Mouse (Mus musculus) MEL (cell line): ENCODE measurements around the gene Rasd2.

Experiments
- CTCF ChIP-seq, 3 experiments: IDR thresholded peaks in 2 of 3; conservative IDR thresholded peaks in 1 of 3; 2 replicates each; pipeline ENCODE4 v1.5.1; 2011 to 2012; ENCODE audit warnings: low read length in 3 of 3, low read depth in 2 of 3, mild to moderate bottlenecking in 2 of 3, improper control_type of control experiment in 1 of 3, inconsistent platforms in 1 of 3, mixed read lengths in 1 of 3, moderate library complexity in 1 of 3; ENCODE audit not compliant: control insufficient read depth in 1 of 3, insufficient read depth in 1 of 3, poor library complexity in 1 of 3, severe bottlenecking in 1 of 3
- KAT2A ChIP-seq: conservative IDR thresholded peaks from 2 replicates; pipeline ENCODE4 v1.6.1; 2012; ENCODE audit warnings: low read depth, low read length, improper control_type of control experiment, inconsistent platforms

DNA sequence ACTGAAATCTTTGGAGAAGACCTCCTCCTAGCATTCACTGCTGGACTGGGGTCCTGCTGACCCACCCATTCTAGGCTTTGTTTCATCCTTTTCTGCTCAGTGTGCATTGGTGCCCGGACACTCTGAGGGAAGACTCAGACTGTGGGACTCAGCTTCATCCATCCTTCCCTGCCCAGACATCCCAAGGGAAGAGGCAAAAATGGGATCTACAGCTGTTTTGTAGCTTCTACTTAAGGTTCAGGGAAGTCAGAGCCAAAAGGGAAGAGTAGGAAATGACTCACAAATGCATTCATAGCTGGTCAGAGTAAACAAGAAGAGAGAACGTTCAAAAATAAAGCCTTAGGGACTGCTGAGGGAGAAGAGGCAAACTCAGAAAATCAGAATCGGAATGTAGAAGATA lies 40.3 kb downstream of the Rasd2 start:
- no peak for TF ChIP-seq CTCF (IDR thresholded peaks at IDR 0.05 in 2 of 3, conservative IDR thresholded peaks at IDR 0.05 in 1 of 3; ENCODE audit: control insufficient read depth in 1 of 3, insufficient read depth in 1 of 3, low read depth in 2 of 3, low read length in 3 of 3, poor library complexity in 1 of 3, severe bottlenecking in 1 of 3)
- TF ChIP-seq KAT2A = no peak
